Mouse (Mus musculus) left cerebral cortex, postnatal 36 days (tissue): Measurements from ENCODE around the gene Pou6f2. TPM values are rescaled to one million over a fixed set of nuclear protein-coding genes. Genes with fewer than 3 reads are reported as not detected.

Source experiments
- DNase-seq, 2 experiments: peaks; one replicate each; pipeline ENCODE4 v3.0.0; 2021 to 2022; ENCODE audit warnings: low spot score in 2 of 2, mixed read lengths in 1 of 2
- intact Hi-C: fragments of 180-260 bp; cut with DNase I; formaldehyde crosslinking; loops from one replicate; pipeline ENCODE4 v1.15.1; 2025
- total RNA-seq, 2 experiments: library from RNA; stranded (reverse); gene quantifications; 2 replicates each; pipeline ENCODE4 v1.2.3; 2021

The Pou6f2 gene
- total RNA-seq, 2 experiments from 2014 or later = 2.7 to 6.3 TPM

GRCm38 (mm10) chr13:18253131-18253530 is 144.4 kb downstream of the Pou6f2 start:
- intact Hi-C loops = no loop called here
- DNase-seq = no peak

GRCm38 (mm10) chr13:18218566-18219234 is 178.8 kb downstream of the Pou6f2 start:
- intact Hi-C loops = no loop called here
- DNase-seq = no peak

- DNase-seq = no peak
- intact Hi-C loops = no loop called here
These were observed 186.2 kb downstream of the Pou6f2 start for GRCm38 (mm10) chr13:18211242-18211641.

DNA sequence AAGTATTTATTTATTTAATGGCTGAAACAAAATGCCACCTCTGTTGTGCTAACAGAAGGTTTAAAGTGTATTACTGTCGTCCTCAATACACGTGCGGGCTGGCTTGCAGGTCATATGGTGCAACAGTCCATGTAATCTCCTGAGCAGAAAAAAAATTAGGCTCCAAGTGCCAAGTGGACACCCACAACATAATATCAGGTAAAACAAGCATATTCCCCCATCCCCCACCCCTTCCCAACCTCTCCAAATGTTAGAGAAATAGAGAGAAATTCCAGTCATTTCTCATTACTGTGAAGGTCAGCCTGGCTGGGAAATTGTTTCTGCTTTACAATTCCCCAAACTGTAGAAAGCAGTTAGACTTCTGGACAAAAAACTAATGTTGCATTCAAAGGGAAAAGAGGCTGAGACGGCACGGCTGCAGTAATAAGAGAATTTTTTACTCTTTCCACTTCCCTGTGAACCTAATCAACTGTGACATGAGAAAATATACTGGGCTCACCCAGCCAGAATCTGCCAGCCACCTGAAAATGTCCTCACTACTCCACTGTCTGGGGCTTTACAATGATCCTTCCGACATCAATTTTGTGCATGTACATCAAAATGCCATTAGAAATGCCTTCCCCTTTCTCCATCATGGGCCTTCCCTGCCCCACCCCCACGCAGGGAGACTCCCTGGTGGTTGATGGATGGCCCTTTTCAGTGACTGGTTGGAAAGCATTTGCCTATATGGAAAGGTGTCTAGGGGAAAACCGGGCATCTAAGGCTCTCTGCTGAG is 192.8 kb downstream of the Pou6f2 start:
- no peak for DNase-seq
- intact Hi-C loops = no loop called here

GRCm38 (mm10) chr13:18174003-18174402 is 223.5 kb downstream of the Pou6f2 start:
- DNase-seq = no peak
- intact Hi-C loops = no loop called here

- intact Hi-C loops = no loop called here
- no peak for DNase-seq
These were observed 224.5 kb downstream of the Pou6f2 start for GRCm38 (mm10) chr13:18173021-18173420.

GRCm38 (mm10) chr13:18172334-18172733 is 225.2 kb downstream of the Pou6f2 start:
- intact Hi-C loops = no loop called here
- no peak for DNase-seq

DNA sequence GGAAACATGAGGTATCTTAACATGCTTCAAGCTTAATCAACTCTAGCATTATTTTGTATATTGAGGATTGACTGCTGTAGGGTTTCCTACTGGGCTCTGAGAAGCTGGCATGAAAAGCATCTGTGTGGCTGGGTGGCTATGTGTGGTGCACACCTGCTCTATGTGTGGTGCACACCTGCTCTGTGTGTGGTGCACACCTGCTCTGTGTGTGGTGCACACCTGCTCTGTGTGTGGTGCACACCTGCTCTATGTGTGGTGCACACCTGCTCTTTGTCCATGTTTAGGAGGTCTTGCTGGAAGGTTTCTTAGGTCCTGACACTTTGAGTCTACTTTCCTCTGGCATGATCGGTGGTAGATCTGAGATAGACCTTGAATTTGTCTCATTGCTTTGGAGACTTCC is 233.3 kb downstream of the Pou6f2 start:
- no peak for DNase-seq
- intact Hi-C loops = no loop called here

- intact Hi-C loops = no loop called here
- DNase-seq = no peak
These were observed 236.9 kb downstream of the Pou6f2 start for GRCm38 (mm10) chr13:18160566-18160965.

GRCm38 (mm10) chr13:18153949-18154582 is 243.4 kb downstream of the Pou6f2 start:
- intact Hi-C loops = no loop called here
- DNase-seq = no peak

GRCm38 (mm10) chr13:18133646-18134045 is 263.8 kb downstream of the Pou6f2 start:
- DNase-seq = no peak
- intact Hi-C loops = no loop called here

DNA sequence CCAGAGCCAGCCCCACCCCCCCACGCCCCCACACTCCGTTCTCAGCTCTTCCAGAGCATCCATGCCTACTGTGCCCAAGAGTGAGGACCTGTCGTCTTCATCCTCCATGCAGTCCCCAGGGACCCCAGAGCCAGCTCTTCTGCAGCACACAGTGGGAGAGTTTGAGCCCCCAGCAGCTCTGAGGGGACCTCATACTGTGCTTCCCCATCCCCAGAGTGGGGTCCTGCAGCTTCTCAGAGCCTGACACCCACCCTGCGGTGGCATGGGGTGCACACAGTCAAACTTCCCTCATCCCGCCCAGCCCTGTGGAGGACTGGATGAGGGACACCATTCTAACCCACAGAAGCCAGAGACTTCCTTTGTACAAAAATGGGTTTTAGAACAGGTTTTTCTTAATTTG is 264.3 kb downstream of the Pou6f2 start:
- no peak for DNase-seq
- intact Hi-C loops = no loop called here

GRCm38 (mm10) chr13:18131324-18131723 is 266.2 kb downstream of the Pou6f2 start:
- no peak for DNase-seq
- intact Hi-C loops = no loop called here

- no peak for DNase-seq
- intact Hi-C loops = no loop called here
These were observed 267.8 kb downstream of the Pou6f2 start for GRCm38 (mm10) chr13:18129697-18130096.

DNA sequence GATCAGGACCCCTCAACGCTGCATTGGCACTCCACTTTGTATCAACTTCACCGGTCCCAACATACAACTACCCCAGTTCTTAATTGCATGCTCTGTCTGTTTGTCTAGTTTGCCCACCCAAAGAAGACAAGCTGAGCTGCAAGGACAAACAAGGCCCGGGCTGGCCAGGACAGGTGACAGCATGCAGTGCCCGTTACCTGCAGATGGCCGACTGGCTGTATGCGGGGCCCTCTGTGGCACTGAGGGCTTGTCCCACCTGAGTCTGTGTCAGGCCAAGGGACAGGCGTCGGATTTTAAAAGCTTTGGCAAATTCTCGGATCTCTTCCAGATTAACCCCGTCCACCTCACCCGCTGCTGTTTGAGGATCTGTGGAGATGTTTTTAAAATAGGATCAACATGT is 268.7 kb downstream of the Pou6f2 start:
- intact Hi-C loops = no loop called here
- no peak for DNase-seq

DNA sequence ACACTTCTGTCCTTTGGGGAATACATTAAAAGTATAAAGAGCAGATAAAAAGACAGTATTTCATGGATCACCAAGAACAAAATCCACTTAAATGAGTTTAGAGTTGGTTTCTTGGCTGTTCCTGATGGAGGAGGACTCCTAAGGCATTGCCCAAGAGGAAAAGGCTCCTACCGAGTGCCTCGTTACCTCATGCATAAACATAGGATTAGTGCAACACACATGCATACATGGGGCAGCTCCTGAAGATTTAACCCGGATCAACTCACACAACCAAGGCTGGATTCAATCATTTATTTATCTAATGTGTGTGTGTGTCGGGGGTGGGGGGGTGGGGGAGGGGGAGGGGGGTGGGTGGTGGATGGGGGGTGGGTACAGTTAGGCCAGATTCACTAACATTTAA is 269.4 kb downstream of the Pou6f2 start:
- DNase-seq = no peak
- intact Hi-C loops = no loop called here

- no peak for DNase-seq
- intact Hi-C loops = no loop called here
These were observed 271.4 kb downstream of the Pou6f2 start for GRCm38 (mm10) chr13:18126111-18126510.

DNA sequence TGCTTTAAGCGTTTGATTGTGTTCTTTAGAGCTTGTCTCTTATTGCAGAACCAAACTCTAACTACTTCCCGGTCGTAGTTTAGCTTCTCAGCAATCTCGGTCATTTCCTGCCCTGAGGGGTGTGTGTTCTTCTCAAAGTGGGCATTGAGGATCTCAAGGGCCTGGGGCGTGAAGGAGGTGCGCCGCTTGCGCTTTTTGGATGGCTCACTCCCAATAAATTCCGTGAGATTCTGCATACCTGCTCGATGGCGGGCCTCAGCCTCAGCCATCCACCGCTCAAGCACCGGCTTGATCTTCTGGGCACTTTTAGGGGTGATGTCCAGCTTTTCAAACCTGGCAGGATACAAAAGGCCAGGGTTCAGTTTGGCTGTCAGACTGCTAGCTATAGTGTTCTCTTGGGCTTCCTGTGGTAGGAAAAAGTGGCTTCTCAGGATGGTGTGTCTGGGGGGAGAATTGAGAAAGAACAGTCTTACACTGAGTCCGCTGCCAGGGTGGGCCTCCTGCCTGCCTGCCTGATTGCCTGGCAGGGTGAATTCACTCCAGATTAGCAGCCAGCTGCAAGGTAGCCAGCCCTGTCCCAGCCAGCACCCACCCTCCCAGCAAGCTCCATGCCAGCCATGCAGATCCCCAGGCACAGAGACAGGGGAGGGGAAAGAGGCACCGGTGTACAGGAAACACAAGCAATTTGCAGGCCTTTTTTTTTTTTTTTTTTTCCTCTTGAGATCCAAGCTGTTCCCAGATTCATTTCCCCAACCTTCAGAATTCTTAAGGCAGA is 272.1 kb downstream of the Pou6f2 start:
- intact Hi-C loops = loop anchor here (2.0 kb wide), 1 partner anchor 685 kb away; no protein-coding TSS in a partner anchor
- DNase-seq = no peak

GRCm38 (mm10) chr13:18124368-18124767 is 273.1 kb downstream of the Pou6f2 start:
- peak; percentile 25 to 47 for DNase-seq
- intact Hi-C loops = loop anchor here (2.0 to 5.0 kb wide), 2 partner anchors 573 to 686 kb away; no protein-coding TSS in a partner anchor

- no peak for DNase-seq
- intact Hi-C loops = loop anchor here (5.0 kb wide), 1 partner anchor 577 kb away; no protein-coding TSS in a partner anchor
These were observed 277.1 kb downstream of the Pou6f2 start for GRCm38 (mm10) chr13:18120406-18120805.
